Mouse (Mus musculus) kidney, adult 2 months (tissue): Measurements from ENCODE around the gene Gemin4. TPM values are rescaled to one million over a fixed set of nuclear protein-coding genes. Genes with fewer than 3 reads are reported as not detected.
A peak's percentile ranks its signal among the peaks of the same experiment; 100 is the strongest.

Experiments
- DNase-seq: peaks from one replicate; pipeline ENCODE4 v3.0.0; 2021
- H3K27ac ChIP-seq: fragments of 200-500 bp; 2 replicates; pipeline ENCODE4 v1.5.1; 2012; ENCODE audit warnings: low read depth, low read length, control low read depth, inconsistent platforms; ENCODE audit not compliant: insufficient read depth
- H3K27me3 ChIP-seq: fragments of 200-500 bp; replicated peaks from 2 replicates; pipeline ENCODE4 v1.6.1; 2012; ENCODE audit warnings: mild to moderate bottlenecking, moderate library complexity, low read length, inconsistent platforms; ENCODE audit not compliant: control insufficient read depth, insufficient read depth
- H3K36me3 ChIP-seq: fragments of 200-500 bp; 2 replicates; pipeline ENCODE4 v1.6.1; 2012; ENCODE audit warnings: mild to moderate bottlenecking, moderate library complexity, low read length, inconsistent platforms; ENCODE audit not compliant: control insufficient read depth, insufficient read depth
- H3K4me1 ChIP-seq: fragments of 200-500 bp; 2 replicates; pipeline ENCODE4 v1.6.1; 2011; ENCODE audit warnings: low read length; ENCODE audit not compliant: control insufficient read depth, insufficient read depth
- H3K4me3 ChIP-seq: fragments of 200-500 bp; 2 replicates; pipeline ENCODE4 v1.5.1; 2011; ENCODE audit warnings: mild to moderate bottlenecking, low read depth, low read length, control low read depth; ENCODE audit not compliant: insufficient read depth
- CTCF ChIP-seq: fragments of 200-500 bp; conservative IDR thresholded peaks from 2 replicates; pipeline ENCODE4 v1.5.1; 2011; ENCODE audit warnings: low read depth, mild to moderate bottlenecking, control low read depth, low read length, moderate library complexity, mixed read lengths; ENCODE audit not compliant: insufficient read depth, insufficient read length
- POLR2A ChIP-seq: fragments of 200-500 bp; IDR thresholded peaks from one replicate; pipeline ENCODE4 v1.6.1; 2011; ENCODE audit warnings: low read depth, low read length, control low read depth
- WGBS: fragments of 180-500 bp; shearing (Covaris S2); methylation state at CpG from one replicate; pipeline ENCODE4 v1.1.7; 2018; 5-methylcytosine and 5-hydroxymethylcytosine counted together
- polyA plus RNA-seq: library from polyadenylated mRNA; depleted of rRNA; stranded (reverse); fragments of >200 nt; gene quantifications from 2 replicates; pipeline ENCODE4 v1.2.3, GENCODE M21; 2012

Gene Gemin4
- polyA plus RNA-seq, 1 experiment, result 5.1 TPM

DNA sequence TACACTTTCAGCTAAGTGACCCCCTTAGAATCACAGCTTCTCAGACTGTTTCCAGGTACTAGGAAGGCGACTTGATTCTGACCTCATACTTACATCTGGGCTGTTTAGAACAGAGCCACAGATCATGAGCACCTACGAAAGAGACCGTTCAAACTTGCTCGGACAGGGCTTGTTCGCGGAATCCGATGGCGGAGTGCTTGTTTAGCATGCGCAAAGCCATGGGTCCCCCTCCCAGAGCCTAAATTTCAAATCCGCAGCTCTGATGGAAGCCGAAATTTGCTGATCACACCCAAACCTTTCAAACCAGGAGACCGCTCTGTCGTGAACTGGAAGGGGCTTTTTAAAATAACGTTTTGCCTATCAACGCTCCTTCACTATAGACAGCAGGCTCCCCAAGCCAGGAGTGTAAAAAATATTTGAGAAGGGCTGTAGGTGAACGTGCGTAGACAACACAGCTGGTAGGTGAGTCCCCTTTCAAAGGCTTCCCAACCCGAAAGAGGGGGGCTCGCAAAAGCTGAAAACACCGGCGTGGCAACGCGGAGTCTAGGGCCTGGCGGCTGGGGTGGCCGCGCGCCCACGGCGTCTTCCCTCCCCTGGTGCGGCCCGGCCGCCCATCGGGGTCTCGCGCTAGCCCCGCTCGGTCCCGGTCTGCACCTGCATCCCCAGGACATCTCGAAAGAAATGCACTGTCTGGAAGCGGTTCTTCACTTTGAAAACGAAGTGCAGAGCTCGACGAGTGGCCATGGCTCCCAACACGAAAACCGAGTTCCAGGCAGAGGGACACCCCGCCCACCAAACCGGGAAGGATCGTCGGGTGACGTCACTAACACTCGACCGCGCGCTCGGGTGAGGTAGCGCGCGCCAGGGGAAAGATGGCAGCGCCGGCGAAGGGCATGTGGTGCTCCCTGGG, 25.7 kb upstream of the Gemin4 start, which contains the start of the genes Mrm3 and Glod4:
Mrm3 (plus strand) TSS at position 815 of the 910 bp plus-strand sequence.
Glod4 (minus strand) TSS at position 825 of the 910 bp plus-strand sequence.
- H3K27me3 ChIP-seq, result no peaks in the 10 kb centered on the region
- H3K4me1 ChIP-seq, result peaks cover 9% of the 10 kb centered on the region; the same call in 1 of the 2 replicates
- H3K4me3 ChIP-seq, result peak within 1 kb of the TSS; percentile 91
- TF ChIP-seq POLR2A (no peak), CTCF (no peak)
- no peaks in the 10 kb centered on the region; the same call in 1 of the 2 replicates for H3K36me3 ChIP-seq
- peak; percentile 94 for DNase-seq
- H3K27ac ChIP-seq, result no peak within 1 kb of the TSS
- WGBS, result under 1% methylated on average over 61 of the region's 61 CpGs

DNA sequence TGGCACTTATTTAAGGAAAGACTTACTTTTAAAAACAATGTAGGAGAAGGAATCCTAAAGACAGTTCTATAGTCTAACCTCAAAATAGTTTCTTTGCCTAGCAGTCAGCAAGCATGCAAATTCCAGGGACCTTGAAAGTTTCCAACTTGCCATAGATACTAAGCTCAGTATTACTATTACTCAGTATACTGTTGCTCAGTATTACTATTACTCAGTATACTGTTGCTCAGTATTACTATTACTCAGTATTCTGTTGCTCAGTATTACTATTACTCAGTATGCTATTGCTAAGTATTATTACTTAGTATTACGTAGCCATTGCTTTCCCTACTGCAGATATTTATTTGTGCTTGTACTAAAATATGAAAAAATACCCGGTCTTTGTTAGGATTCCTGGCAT, 22.3 kb upstream of the Gemin4 start:
- no peak for TF ChIP-seq POLR2A
- no peak for TF ChIP-seq CTCF
- H3K4me1 ChIP-seq, result peaks cover 9% of the 10 kb centered on the region; the same call in 1 of the 2 replicates

DNA sequence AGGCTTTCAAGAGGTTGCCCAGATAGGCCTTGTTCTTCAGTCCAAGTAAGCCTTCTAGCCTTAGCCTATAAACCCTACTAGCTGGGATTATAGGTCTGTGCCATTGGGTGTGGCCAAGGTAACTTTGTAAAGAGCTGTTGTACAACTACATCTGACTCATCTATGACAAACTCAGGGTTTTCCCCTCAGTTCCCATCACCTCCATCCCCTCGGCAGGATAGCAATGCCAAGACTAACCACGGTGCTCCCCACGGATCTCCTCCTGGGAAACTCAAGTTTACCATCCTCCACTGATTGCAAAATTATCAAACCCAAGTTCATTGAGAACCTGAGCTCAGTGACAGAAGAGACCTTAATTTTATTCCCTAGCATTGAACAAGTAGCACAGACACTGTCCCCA, 18.7 kb upstream of the Gemin4 start:
- 90% methylated on average over 3 of the region's 3 CpGs for WGBS
- no peaks in the 10 kb centered on the region for H3K27me3 ChIP-seq
- no peaks in the 10 kb centered on the region for H3K4me1 ChIP-seq
- no peak for DNase-seq
- TF ChIP-seq CTCF, result no peak
- TF ChIP-seq POLR2A, result no peak
- peaks cover 6% of the 10 kb centered on the region for H3K36me3 ChIP-seq
- no peak overlapping the region for H3K27ac ChIP-seq
- no peak overlapping the region for H3K4me3 ChIP-seq

More for the DNA sequence above, 22.3 kb upstream of the Gemin4 start:
- no peak overlapping the region for H3K27ac ChIP-seq
- no peak overlapping the region for H3K4me3 ChIP-seq
- H3K36me3 ChIP-seq, result no peaks in the 10 kb centered on the region; the same call in none of the 2 replicates
- WGBS, result 95% methylated on average over 2 of the region's 2 CpGs
- H3K27me3 ChIP-seq, result no peaks in the 10 kb centered on the region
- DNase-seq, result no peak

DNA sequence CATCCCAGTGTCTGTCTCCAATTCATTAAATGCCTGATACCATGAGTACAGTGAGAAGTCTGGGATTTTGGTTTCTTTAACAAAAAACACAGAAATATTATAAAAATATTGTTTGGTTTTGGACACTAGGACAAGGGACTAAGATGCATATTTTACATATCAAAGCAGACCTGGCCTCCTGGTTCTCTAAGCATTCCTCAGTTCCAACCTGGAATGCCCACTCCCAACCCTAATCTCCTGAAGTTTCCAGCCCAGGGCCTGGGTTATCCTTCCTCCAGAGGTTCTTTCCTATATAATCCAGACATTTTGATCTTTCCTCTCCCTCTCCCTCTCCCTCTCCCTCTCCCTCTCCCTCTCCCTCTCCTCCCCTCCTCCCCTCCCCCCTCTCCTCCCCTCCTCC, 7.6 kb upstream of the Gemin4 start:
- Histone ChIP-seq H3K4me3 (no peak overlapping the region), H3K4me1 (no peaks in the 10 kb centered on the region)

DNA sequence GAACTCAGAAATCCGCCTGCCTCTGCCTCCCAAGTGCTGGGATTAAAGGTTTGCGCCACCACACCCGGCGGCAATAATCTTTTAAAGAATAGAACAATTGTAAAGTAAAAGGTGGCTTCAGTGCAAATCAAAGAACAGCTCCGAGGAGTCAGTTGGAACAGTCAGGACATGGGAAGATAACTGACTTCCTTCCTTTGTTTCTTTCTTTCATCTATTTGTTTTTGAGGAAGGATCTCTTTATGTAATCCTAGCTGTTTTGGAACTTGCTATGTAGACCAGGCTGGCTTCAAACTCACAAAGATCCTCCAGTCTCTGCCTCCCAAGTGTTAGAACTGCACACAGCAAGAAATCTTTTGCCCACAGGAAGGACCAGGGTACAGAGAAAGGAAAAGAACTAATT, 7.2 kb upstream of the Gemin4 start:
- H3K4me3 ChIP-seq, result no peak overlapping the region
- no peak for DNase-seq
- no peaks in the 10 kb centered on the region for H3K4me1 ChIP-seq
- H3K27me3 ChIP-seq, result no peaks in the 10 kb centered on the region
- no peak overlapping the region for H3K27ac ChIP-seq
- WGBS, result 91% methylated on average over 5 of the region's 5 CpGs
- TF ChIP-seq POLR2A (no peak), CTCF (no peak)
- no peaks in the 10 kb centered on the region; the same call in 1 of the 2 replicates for H3K36me3 ChIP-seq

More for the DNA sequence above, 7.6 kb upstream of the Gemin4 start:
- Histone ChIP-seq H3K36me3 (no peaks in the 10 kb centered on the region; the same call in 1 of the 2 replicates), H3K27me3 (no peaks in the 10 kb centered on the region), H3K27ac (no peak overlapping the region)
- no peak for DNase-seq
- TF ChIP-seq POLR2A (no peak), CTCF (no peak)

DNA sequence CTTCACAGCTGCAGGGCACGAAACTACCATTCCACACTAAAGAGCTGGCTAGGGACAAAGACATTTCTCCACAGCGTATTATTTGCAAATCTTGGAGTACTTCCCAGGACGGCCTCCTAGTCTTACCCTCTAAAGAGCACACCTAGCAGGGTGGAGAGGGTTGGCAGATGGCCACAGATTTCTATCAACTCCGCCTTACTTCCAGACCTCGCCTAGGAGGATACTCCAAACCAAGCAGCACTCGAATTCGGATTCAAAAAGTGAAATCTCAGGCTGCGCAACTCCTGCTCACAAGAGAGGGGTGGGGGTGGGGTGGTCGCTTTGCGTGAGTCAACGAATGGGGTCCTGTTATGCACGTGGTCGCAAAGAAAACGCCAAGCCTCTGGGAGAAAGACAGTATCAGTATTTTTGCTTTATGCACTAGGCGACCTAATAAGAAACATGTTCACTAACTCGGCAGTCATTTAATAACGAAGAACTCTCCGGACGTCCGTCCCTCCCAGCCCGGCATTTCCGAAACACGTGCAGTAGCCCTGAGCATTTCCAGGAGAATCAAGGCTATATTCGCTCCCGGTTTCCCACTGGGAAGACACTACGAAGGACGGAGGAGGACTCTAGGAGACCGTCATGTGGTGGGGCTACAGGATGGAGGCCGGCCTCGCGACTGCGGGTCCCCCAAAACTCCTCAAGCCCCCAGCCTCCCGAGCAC, 629 bp downstream of the Gemin4 start:
- H3K27ac ChIP-seq, result peak overlapping the region; percentile 58
- H3K36me3 ChIP-seq, result no peaks in the 10 kb centered on the region
- DNase-seq, result peak; percentile 70
- 1% methylated on average over 33 of the region's 33 CpGs for WGBS
- peak overlapping the region; percentile 78 for H3K4me3 ChIP-seq
- no peak for TF ChIP-seq POLR2A
- TF ChIP-seq CTCF, result no peak
- no peaks in the 10 kb centered on the region for H3K27me3 ChIP-seq
- H3K4me1 ChIP-seq, result no peaks in the 10 kb centered on the region

DNA sequence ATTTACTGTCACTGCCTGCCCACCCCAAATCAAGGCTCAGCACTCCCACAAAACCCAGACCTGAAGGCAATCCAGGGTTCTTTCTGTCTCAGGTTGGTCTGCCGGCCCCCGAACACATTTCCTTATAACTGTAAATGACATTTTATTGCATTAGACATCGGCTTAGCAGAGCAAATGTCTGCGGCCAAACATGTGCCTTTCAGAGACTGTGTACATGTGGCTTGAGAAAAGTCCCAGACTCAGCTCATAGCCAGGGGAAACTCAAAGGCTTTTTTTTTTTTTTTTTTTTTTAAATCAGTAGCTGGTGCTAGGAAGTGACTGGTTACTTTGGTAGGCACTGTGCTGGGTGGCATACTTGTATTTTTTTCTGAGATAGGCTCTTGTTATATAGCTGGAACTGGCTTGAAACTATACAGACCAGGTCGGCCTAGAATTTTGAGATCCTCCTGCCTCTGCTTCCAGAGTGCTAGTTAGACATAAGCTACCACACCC, 1.4 kb downstream of the Gemin4 start:
- 96% methylated on average over 5 of the region's 5 CpGs for WGBS
- no peak overlapping the region for H3K27ac ChIP-seq
- H3K36me3 ChIP-seq, result no peaks in the 10 kb centered on the region
- H3K4me3 ChIP-seq, result no peak overlapping the region
- TF ChIP-seq CTCF (no peak), POLR2A (no peak)
- no peak for DNase-seq
- H3K27me3 ChIP-seq, result no peaks in the 10 kb centered on the region
- no peaks in the 10 kb centered on the region for H3K4me1 ChIP-seq
